Mouse (Mus musculus) CH12.LX (cell line): ENCODE results near the gene Gm20388.

Experiments
- CHD1 ChIP-seq: IDR thresholded peaks from 2 replicates; pipeline ENCODE4 v1.6.1; 2012; ENCODE audit warnings: low read depth, low read length, improper control_type of control experiment, inconsistent platforms
- CTCF ChIP-seq, 2 experiments: IDR thresholded peaks in 1 of 2; conservative IDR thresholded peaks in 1 of 2; 2 replicates each; pipeline ENCODE4 v1.5.1; 2011 to 2012; ENCODE audit warnings: low read depth in 2 of 2, low read length in 2 of 2, improper control_type of control experiment in 1 of 2, inconsistent platforms in 1 of 2, mild to moderate bottlenecking in 1 of 2, moderate library complexity in 1 of 2
- E2F4 ChIP-seq: IDR thresholded peaks from 2 replicates; pipeline ENCODE4 v1.6.1; 2011; ENCODE audit warnings: low read depth, low read length, improper control_type of control experiment; ENCODE audit not compliant: insufficient replicate concordance
- EP300 ChIP-seq: IDR thresholded peaks from 2 replicates; pipeline ENCODE4 v1.6.1; 2011; ENCODE audit warnings: low read length, improper control_type of control experiment
- MAX ChIP-seq: IDR thresholded peaks from 2 replicates; pipeline ENCODE4 v1.6.1; 2011; ENCODE audit warnings: low read length, improper control_type of control experiment
- NELFE ChIP-seq: IDR thresholded peaks from 2 replicates; pipeline ENCODE4 v1.6.1; 2011; ENCODE audit warnings: low read depth, low read length, improper control_type of control experiment
- POLR2A ChIP-seq: IDR thresholded peaks from 2 replicates; pipeline ENCODE4 v1.6.1; 2011; ENCODE audit warnings: low read depth, mild to moderate bottlenecking, improper control_type of control experiment, low read length
- SMC3 ChIP-seq: IDR thresholded peaks from 2 replicates; pipeline ENCODE4 v1.6.1; 2011; ENCODE audit warnings: low read depth, low read length, improper control_type of control experiment
- TCF12 ChIP-seq: IDR thresholded peaks from 2 replicates; pipeline ENCODE4 v1.6.1; 2014; ENCODE audit warnings: low read depth, mild to moderate bottlenecking, inconsistent platforms, low read length, improper control_type of control experiment
- ZC3H11A ChIP-seq: IDR thresholded peaks from 2 replicates; pipeline ENCODE4 v1.6.1; 2012; ENCODE audit warnings: low read depth, mild to moderate bottlenecking, inconsistent platforms, low read length, improper control_type of control experiment

DNA sequence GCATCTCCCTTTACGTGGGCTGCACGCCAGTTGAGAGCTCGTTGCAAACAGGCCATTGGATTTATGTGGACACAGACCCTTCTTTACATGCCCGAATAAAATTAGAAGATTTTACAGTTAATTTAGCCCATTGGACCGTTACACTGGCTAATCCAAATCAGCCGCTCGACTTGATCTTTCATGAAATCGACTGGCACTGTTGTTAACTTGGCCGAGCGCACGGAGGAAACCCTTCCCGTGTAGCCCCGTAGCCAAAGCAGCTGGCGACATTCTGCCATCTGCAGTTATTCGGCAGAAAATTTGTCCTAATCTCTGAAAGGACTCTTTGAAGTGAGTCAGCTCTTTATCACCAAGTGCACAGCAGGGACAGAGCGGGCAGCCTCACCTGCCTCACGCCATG lies 1379.9 kb downstream of the Gm20388 start:
- TF ChIP-seq CTCF (conservative IDR thresholded peaks at IDR 0.05 in 1 of 2, IDR thresholded peaks at IDR 0.05 in 1 of 2; ENCODE audit: low read depth in 2 of 2, low read length in 2 of 2) (no peak), POLR2A (no peak), TCF12 (no peak), CHD1 (no peak), SMC3 (no peak), NELFE (no peak), ZC3H11A (no peak), E2F4 (no peak), EP300 (no peak), MAX (no peak)
